Mouse (Mus musculus) liver, embryonic 16.5 days (tissue): Measurements from ENCODE around the gene Tmem132b. TPM values are rescaled to one million over a fixed set of nuclear protein-coding genes. Genes with fewer than 3 reads are reported as not detected.

ENCODE experiments used
- ATAC-seq: fragments of 200-750 bp; cut with Nextera tagmentation; 2 replicates; pipeline ENCODE4 v1.8.0; 2017; ENCODE audit warnings: low read depth, mild to moderate bottlenecking, moderate number of reproducible peaks, moderate library complexity
- H3K27ac ChIP-seq: fragments of 300-500 bp; sonication (generic); 2 replicates; pipeline ENCODE4 v1.5.1; 2014; ENCODE audit warnings: mild to moderate bottlenecking, low read length
- H3K27me3 ChIP-seq: fragments of 300-500 bp; sonication (generic); 2 replicates; pipeline ENCODE4 v1.6.1; 2014; ENCODE audit warnings: low read depth, low read length, mixed read lengths; ENCODE audit not compliant: control insufficient read depth, insufficient read depth
- H3K36me3 ChIP-seq: fragments of 300-500 bp; sonication (generic); 2 replicates; pipeline ENCODE4 v1.6.1; 2014; ENCODE audit warnings: mild to moderate bottlenecking; ENCODE audit not compliant: control insufficient read depth, insufficient read depth
- H3K4me1 ChIP-seq: fragments of 300-500 bp; sonication (generic); 2 replicates; pipeline ENCODE4 v1.6.1; 2014; ENCODE audit warnings: low read depth, low read length, mixed read lengths; ENCODE audit not compliant: control insufficient read depth
- H3K4me2 ChIP-seq: fragments of 300-500 bp; sonication (generic); 2 replicates; pipeline ENCODE4 v1.6.1; 2014; ENCODE audit warnings: low read depth, low read length, mixed read lengths
- H3K4me3 ChIP-seq: fragments of 300-500 bp; sonication (generic); 2 replicates; pipeline ENCODE4 v1.5.1; 2014; ENCODE audit warnings: low read depth, mild to moderate bottlenecking, low read length
- H3K9ac ChIP-seq: fragments of 300-500 bp; sonication (generic); 2 replicates; pipeline ENCODE4 v1.6.1; 2014; ENCODE audit warnings: low read depth, low read length
- H3K9me3 ChIP-seq: fragments of 300-500 bp; sonication (generic); replicated peaks from 2 replicates; pipeline ENCODE4 v1.6.1; 2016; ENCODE audit warnings: low read length; ENCODE audit not compliant: control insufficient read depth
- WGBS: fragments of 180-500 bp; shearing (Covaris S2); extraction: QIAGEN DNeasy Blood & Tissue Kit; methylation state at CpG from one replicate; pipeline ENCODE4 v1.1.7; 2014; ENCODE audit not compliant: insufficient replicate concordance; 5-methylcytosine and 5-hydroxymethylcytosine counted together
- polyA plus RNA-seq: library from polyadenylated mRNA; unstranded; fragments of >200 nt; fragmentation: Nextera tagmentation; extraction: Ambion mirVana; gene quantifications from 2 replicates; pipeline ENCODE4 v1.2.1, GENCODE M21; 2015

Tmem132b gene
- polyA plus RNA-seq, 1 experiment from 2014 or later = not detected

DNA sequence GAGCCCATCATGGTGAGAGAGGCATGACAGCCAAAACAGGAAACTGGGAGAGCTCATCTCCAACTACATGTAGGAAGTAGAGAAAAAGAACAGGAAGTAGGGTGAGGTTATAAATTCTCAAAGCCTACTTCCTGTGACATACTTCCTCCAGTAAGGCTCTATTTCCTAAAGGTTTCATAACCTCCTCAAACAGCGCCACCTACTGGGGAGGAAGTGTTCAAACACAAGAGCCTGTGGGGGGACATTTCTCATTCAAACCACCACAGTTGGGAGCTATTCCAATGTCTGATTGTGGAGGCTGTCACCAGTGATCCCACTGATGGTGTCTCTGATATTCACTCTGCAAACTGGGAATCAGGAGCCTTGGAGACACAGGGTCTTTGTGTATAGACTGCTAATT is 78.4 kb downstream of the Tmem132b start:
- Histone ChIP-seq H3K4me1 (no peaks in the 10 kb centered on the region), H3K4me2 (no peak overlapping the region), H3K9ac (no peak overlapping the region), H3K4me3 (no peak overlapping the region), H3K36me3 (no peaks in the 10 kb centered on the region), H3K9me3 (peaks cover 2% of the 10 kb centered on the region), H3K27me3 (no peaks in the 10 kb centered on the region), H3K27ac (no peak overlapping the region)
- no peak for ATAC-seq
- WGBS = 48% methylated on average over 1 of the region's 1 CpGs

DNA sequence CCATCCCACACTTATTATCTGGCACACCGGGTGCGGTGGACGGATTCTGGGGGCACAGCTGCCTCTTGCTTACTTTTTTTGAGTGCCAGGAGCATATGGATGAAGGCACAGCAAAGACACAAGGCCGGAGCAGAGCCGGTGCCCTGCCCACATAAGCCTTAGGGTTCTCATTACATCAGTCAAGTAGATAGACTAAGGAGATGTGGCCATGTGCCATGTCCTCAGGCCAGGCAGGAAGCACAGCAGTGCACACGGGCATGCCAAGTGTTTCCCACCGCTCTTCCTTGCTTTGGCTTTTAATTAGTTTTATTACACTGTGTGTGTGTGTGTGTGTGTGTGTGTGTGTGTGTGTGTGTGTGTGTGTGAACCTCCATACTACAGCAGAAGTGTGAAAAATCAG is 80.9 kb downstream of the Tmem132b start:
- no peaks in the 10 kb centered on the region for H3K27me3 ChIP-seq
- no peak overlapping the region for H3K9ac ChIP-seq
- WGBS = 77% methylated on average over 7 of the region's 7 CpGs
- no peak for ATAC-seq
- no peak overlapping the region for H3K4me2 ChIP-seq
- no peak overlapping the region for H3K27ac ChIP-seq
- H3K9me3 ChIP-seq = peaks cover 4% of the 10 kb centered on the region
- no peaks in the 10 kb centered on the region for H3K36me3 ChIP-seq
- no peak overlapping the region for H3K4me3 ChIP-seq
- no peaks in the 10 kb centered on the region for H3K4me1 ChIP-seq

DNA sequence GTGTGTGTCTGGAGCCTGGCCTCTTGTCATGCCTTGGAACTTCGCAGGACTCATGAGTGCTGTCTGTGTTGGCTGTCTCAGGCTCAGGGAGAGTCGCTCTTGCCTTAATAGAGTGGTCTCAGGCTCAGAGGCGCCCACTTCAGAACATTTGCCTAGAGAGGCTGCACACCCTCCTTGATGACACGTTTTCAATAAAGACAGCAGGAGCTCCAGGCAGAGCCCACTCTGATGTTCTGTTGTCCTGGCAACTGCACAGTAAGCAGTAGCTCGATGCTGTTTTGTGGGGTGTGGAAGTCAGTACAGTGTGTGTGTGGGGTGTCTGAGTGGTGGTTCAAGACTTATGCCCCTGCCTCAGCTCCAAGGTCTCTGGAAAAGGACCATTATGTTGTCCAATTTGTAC is 81.6 kb downstream of the Tmem132b start:
- Histone ChIP-seq H3K4me3 (no peak overlapping the region), H3K36me3 (no peaks in the 10 kb centered on the region), H3K9ac (no peak overlapping the region), H3K27ac (no peak overlapping the region), H3K9me3 (peaks cover 6% of the 10 kb centered on the region), H3K27me3 (no peaks in the 10 kb centered on the region), H3K4me2 (no peak overlapping the region), H3K4me1 (no peaks in the 10 kb centered on the region)
- ATAC-seq = no peak
- 60% methylated on average over 5 of the region's 5 CpGs for WGBS

DNA sequence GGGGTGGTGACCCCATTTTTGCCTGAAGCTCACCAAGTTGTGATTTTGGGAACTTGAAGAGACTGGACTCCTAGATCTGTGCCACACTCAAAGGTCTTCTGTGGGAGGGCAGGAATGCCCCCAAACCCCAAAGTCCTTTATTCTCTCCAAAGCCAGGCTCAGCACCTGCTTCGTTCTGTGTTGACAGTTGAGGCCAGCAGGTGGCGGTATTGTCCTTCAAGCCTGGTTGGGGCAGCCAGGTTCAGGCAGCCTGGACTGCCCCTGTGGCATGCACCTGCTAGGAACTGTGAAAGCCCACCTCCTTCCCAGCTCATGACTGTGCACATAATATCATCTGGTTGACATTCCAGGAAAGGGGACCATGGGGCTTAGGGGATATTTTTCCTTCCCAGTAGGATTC is 82.8 kb downstream of the Tmem132b start:
- 39% methylated on average over 2 of the region's 2 CpGs for WGBS
- H3K36me3 ChIP-seq = no peaks in the 10 kb centered on the region
- peaks cover 6% of the 10 kb centered on the region for H3K9me3 ChIP-seq
- H3K27me3 ChIP-seq = no peaks in the 10 kb centered on the region
- H3K9ac ChIP-seq = no peak overlapping the region
- no peak for ATAC-seq
- no peak overlapping the region for H3K27ac ChIP-seq
- no peak overlapping the region for H3K4me2 ChIP-seq
- H3K4me1 ChIP-seq = no peaks in the 10 kb centered on the region
- H3K4me3 ChIP-seq = no peak overlapping the region

DNA sequence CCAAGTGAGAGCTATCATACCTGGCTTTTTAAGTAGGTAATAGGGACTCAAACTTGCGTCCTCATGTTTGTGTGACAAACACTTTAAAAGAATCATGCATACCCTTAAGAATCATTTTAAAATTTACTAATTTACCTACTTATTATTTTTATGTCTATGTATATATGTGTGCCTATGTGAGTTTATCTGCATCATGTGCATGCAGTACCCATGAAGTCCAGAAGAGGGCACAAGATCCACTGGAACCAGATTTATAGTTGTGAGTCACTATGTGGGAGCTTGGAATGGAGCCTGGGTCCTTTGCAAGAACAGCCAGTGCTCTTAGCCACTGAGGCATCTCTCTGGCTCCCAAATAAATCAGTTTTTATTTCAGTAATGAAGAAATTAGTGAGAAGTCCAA is 85.5 kb downstream of the Tmem132b start:
- Histone ChIP-seq H3K27me3 (no peaks in the 10 kb centered on the region), H3K27ac (no peak overlapping the region), H3K4me3 (no peak overlapping the region), H3K4me1 (no peaks in the 10 kb centered on the region), H3K9ac (no peak overlapping the region), H3K36me3 (no peaks in the 10 kb centered on the region), H3K4me2 (no peak overlapping the region), H3K9me3 (peaks cover 4% of the 10 kb centered on the region; the same call in 1 of the 2 replicates)
- 86% methylated on average over 1 of the region's 1 CpGs for WGBS
- no peak for ATAC-seq

DNA sequence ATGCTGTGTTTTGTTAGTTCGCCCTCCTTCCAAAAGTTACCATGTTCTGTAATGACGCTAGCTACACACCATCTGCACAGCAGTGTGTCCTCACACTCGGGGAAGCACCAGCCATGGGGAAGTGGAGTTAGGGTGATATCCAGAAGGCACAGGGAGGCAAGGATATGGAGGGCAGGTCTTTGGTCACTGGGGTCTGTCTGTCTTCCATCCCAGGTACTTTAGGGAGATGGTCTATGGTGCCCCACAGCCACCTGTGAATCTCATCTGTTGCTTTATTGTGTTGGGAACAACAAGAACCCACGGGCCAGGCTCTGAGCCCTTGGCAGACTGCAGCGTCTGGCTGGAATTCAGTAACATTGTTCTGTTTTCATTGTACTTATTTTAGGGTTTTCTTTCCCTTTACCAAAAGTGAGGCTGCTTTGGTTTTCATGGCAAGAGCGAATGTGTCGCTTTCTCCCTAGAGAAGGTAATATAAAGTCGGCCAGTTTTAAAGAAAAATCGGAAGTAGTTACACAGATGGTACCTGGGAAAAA is 96.3 kb downstream of the Tmem132b start:
- Histone ChIP-seq H3K4me1 (no peaks in the 10 kb centered on the region), H3K4me3 (no peak overlapping the region), H3K36me3 (no peaks in the 10 kb centered on the region), H3K4me2 (no peak overlapping the region), H3K27me3 (no peaks in the 10 kb centered on the region), H3K9ac (no peak overlapping the region), H3K27ac (no peak overlapping the region), H3K9me3 (no peaks in the 10 kb centered on the region)
- no peak for ATAC-seq
- 71% methylated on average over 9 of the region's 9 CpGs for WGBS

DNA sequence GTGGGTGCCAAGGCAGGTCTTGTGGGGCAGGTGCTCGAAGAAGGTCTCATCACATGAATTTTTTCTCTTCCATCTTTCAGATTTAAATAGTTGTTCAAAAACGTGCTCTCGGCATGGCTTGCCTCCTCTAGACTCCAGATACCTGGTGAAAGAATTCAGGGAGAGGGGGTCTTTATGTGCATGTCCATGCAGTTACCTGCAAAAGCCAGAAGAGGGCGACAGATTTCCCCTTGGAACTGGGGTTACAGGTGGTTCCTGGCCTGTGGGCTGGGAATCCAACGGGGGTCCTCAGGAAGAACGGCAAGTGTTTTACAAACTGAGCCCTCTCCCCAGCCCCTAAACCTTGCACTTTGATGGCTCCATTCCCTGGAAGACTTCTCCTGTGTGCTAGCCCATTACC is 103.1 kb downstream of the Tmem132b start:
- Histone ChIP-seq H3K4me2 (no peak overlapping the region), H3K27ac (no peak overlapping the region), H3K9ac (no peak overlapping the region), H3K27me3 (no peaks in the 10 kb centered on the region), H3K36me3 (no peaks in the 10 kb centered on the region), H3K4me1 (no peaks in the 10 kb centered on the region), H3K9me3 (0 out of 2 replicates have a peak, but pooled peaks cover 2% of the 10 kb centered on the region), H3K4me3 (no peak overlapping the region)
- ATAC-seq = no peak
- WGBS = 53% methylated on average over 6 of the region's 6 CpGs

DNA sequence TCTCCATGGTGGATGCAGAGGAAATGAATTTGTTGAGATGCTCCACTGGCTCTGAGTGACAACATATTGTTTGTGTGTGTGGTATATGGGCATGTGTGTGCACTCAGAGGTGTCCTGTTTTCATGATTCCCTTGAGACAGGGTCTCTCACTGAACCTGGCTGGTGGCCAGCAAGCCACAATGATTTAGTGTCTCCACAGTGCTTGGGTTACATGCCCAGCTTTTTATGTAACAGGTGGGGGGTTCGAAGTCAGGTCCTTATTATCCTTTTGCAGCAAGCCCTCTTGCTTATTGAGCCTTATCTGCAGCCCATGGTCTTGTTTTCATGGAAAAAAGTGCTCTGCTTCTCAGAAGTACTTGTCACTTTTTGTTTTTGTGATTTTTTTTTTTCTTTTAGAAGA is 109.4 kb downstream of the Tmem132b start:
- Histone ChIP-seq H3K27ac (no peak overlapping the region), H3K4me2 (no peak overlapping the region), H3K9me3 (no peaks in the 10 kb centered on the region), H3K4me1 (no peaks in the 10 kb centered on the region), H3K36me3 (no peaks in the 10 kb centered on the region), H3K9ac (no peak overlapping the region), H3K27me3 (no peaks in the 10 kb centered on the region), H3K4me3 (no peak overlapping the region)
- WGBS = 38% methylated on average over 1 of the region's 1 CpGs
- no peak for ATAC-seq

DNA sequence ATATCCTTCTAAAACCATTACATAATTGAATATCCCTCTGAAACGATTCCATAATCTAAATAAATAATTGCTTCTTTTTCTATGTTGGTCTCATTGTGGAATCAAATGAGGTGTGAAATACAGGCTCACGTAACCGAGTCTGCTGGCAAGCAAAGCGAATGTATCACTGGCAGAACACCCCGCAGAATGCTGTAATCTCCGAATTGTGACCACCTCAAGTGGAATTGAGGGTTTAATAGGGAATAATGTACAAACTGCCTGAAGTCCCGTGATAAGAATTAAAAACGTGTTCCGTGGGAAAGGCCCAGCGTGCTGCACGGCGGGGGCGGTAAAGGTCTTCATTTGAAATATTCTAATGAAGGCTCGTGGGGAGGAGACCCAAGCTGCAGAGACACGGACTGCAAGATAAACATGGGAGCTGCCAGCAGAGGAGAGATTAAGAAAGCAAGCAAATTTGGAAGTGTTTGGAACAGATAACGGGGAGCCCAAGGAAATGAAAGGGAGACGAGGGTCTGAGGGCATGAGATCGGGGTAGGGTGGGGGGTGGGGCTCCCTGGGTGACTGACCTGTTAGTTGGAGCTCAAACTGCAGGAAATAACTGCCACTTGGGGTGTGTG is 110.1 kb downstream of the Tmem132b start:
- 48% methylated on average over 18 of the region's 18 CpGs for WGBS
- Histone ChIP-seq H3K36me3 (no peaks in the 10 kb centered on the region), H3K4me1 (no peaks in the 10 kb centered on the region), H3K9ac (no peak overlapping the region), H3K4me2 (no peak overlapping the region), H3K27me3 (no peaks in the 10 kb centered on the region), H3K4me3 (no peak overlapping the region), H3K27ac (no peak overlapping the region), H3K9me3 (no peaks in the 10 kb centered on the region)
- ATAC-seq = no peak
